Mouse (Mus musculus) midbrain, embryonic 11.5 days (tissue): ENCODE data around the gene Tekt3. TPM values are rescaled to one million over a fixed set of nuclear protein-coding genes. Genes with fewer than 3 reads are reported as not detected.

Experiments used
- ATAC-seq: fragments of 200-750 bp; cut with Nextera tagmentation; 2 replicates; pipeline ENCODE4 v1.8.0; 2017; ENCODE audit warnings: moderate TSS enrichment, moderate library complexity; ENCODE audit not compliant: low FRiP score
- DNase-seq: peaks from one replicate; pipeline ENCODE4 v3.0.0; 2015; ENCODE audit warnings: low spot score; ENCODE audit errors: missing footprints
- H3K27ac ChIP-seq: fragments of 300-500 bp; sonication (generic); 2 replicates; pipeline ENCODE4 v1.5.1; 2014; ENCODE audit warnings: low read depth, low read length
- H3K27me3 ChIP-seq: fragments of 300-500 bp; sonication (generic); 2 replicates; pipeline ENCODE4 v1.6.1; 2014; ENCODE audit warnings: mild to moderate bottlenecking, low read length, moderate library complexity, mixed read lengths; ENCODE audit not compliant: control insufficient read depth, insufficient read depth
- H3K36me3 ChIP-seq: fragments of 300-500 bp; sonication (generic); 2 replicates; pipeline ENCODE4 v1.6.1; 2014; ENCODE audit warnings: mild to moderate bottlenecking, low read length, moderate library complexity, mixed read lengths; ENCODE audit not compliant: control insufficient read depth, insufficient read depth
- H3K4me1 ChIP-seq: fragments of 300-500 bp; sonication (generic); 2 replicates; pipeline ENCODE4 v1.6.1; 2014; ENCODE audit warnings: low read length; ENCODE audit not compliant: control insufficient read depth, insufficient read depth
- H3K4me2 ChIP-seq: fragments of 300-500 bp; sonication (generic); 2 replicates; pipeline ENCODE4 v1.6.1; 2014; ENCODE audit warnings: mild to moderate bottlenecking, moderate library complexity
- H3K4me3 ChIP-seq: fragments of 300-500 bp; sonication (generic); 2 replicates; pipeline ENCODE4 v1.5.1; 2014; ENCODE audit warnings: low read depth, low read length
- H3K9ac ChIP-seq: fragments of 300-500 bp; sonication (generic); 2 replicates; pipeline ENCODE4 v1.6.1; 2014; ENCODE audit warnings: low read length
- H3K9me3 ChIP-seq: fragments of 300-500 bp; sonication (generic); 2 replicates; pipeline ENCODE4 v1.6.1; 2016; ENCODE audit warnings: low read length; ENCODE audit not compliant: control insufficient read depth
- WGBS: fragments of 180-500 bp; shearing (Covaris S2); extraction: QIAGEN DNeasy Blood & Tissue Kit; methylation state at CpG from one replicate; pipeline ENCODE4 v1.1.7; 2014; 5-methylcytosine and 5-hydroxymethylcytosine counted together
- polyA plus RNA-seq: library from polyadenylated mRNA; unstranded; fragments of >200 nt; fragmentation: Nextera tagmentation; extraction: Ambion mirVana; gene quantifications from 2 replicates; pipeline ENCODE4 v1.2.1, GENCODE M21; 2014

Tekt3 gene
- polyA plus RNA-seq, 1 experiment from 2014 or later = not detected

GRCm38 (mm10) chr11:63114807-63115641 lies 53.6 kb downstream of the Tekt3 start:
- Histone ChIP-seq H3K4me1 (no peaks in the 10 kb centered on the region), H3K4me3 (no peak overlapping the region), H3K27me3 (no peaks in the 10 kb centered on the region), H3K27ac (no peak overlapping the region), H3K4me2 (no peak overlapping the region), H3K9ac (no peak overlapping the region), H3K36me3 (no peaks in the 10 kb centered on the region), H3K9me3 (no peaks in the 10 kb centered on the region)
- ATAC-seq (no peak), DNase-seq (peak; percentile 39)
- 86% methylated on average over 8 of the region's 8 CpGs for WGBS

- no peak overlapping the region for H3K4me2 ChIP-seq
- WGBS = 90% methylated on average over 5 of the region's 5 CpGs
- H3K27ac ChIP-seq = no peak overlapping the region
- no peak overlapping the region for H3K9ac ChIP-seq
- H3K9me3 ChIP-seq = no peaks in the 10 kb centered on the region
- ATAC-seq (no peak), DNase-seq (peak; percentile 57)
- H3K4me3 ChIP-seq = no peak overlapping the region
- no peaks in the 10 kb centered on the region for H3K36me3 ChIP-seq
- H3K4me1 ChIP-seq = no peaks in the 10 kb centered on the region
- H3K27me3 ChIP-seq = no peaks in the 10 kb centered on the region
Observed at GRCm38 (mm10) chr11:63116652-63117051, 55.2 kb downstream of the Tekt3 start.

- DNase-seq (no peak), ATAC-seq (no peak)
- Histone ChIP-seq H3K4me1 (no peaks in the 10 kb centered on the region), H3K36me3 (no peaks in the 10 kb centered on the region), H3K9ac (no peak overlapping the region), H3K9me3 (no peaks in the 10 kb centered on the region), H3K4me3 (no peak overlapping the region), H3K27ac (no peak overlapping the region), H3K4me2 (no peak overlapping the region), H3K27me3 (no peaks in the 10 kb centered on the region)
- WGBS = 81% methylated on average over 1 of the region's 1 CpGs
Observed at GRCm38 (mm10) chr11:63117266-63117665, 55.8 kb downstream of the Tekt3 start.

DNA sequence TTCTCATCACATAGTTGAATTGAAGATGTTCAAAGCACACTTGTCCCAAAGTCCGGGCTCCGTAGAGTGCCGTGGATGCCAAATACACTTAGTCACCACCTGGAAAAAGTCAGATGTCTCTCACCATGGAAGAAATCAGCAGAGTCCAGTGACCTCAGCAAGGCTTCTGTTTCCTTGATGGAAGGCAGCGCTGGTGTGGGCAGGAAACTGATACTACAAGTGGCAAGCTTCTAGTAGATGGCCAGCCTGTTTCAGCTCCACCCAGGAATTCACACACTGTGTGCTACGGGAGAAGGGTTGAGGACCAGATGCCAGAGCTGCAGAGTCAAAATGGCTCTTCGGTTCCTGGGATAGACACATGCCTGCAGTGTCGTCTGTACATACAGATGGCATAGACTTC lies 58.3 kb downstream of the Tekt3 start:
- 86% methylated on average over 7 of the region's 7 CpGs for WGBS
- no peaks in the 10 kb centered on the region for H3K4me1 ChIP-seq
- H3K9me3 ChIP-seq = no peaks in the 10 kb centered on the region
- DNase-seq (no peak), ATAC-seq (no peak)
- no peak overlapping the region for H3K27ac ChIP-seq
- H3K4me2 ChIP-seq = no peak overlapping the region
- H3K4me3 ChIP-seq = no peak overlapping the region
- no peak overlapping the region for H3K9ac ChIP-seq
- no peaks in the 10 kb centered on the region for H3K36me3 ChIP-seq
- no peaks in the 10 kb centered on the region for H3K27me3 ChIP-seq

- WGBS = 82% methylated on average over 2 of the region's 2 CpGs
- Histone ChIP-seq H3K27me3 (no peaks in the 10 kb centered on the region), H3K27ac (no peak overlapping the region), H3K36me3 (no peaks in the 10 kb centered on the region), H3K9ac (no peak overlapping the region), H3K4me3 (no peak overlapping the region), H3K4me2 (no peak overlapping the region), H3K9me3 (no peaks in the 10 kb centered on the region), H3K4me1 (no peaks in the 10 kb centered on the region)
- peak; percentile 68 for DNase-seq
- ATAC-seq = no peak
Observed at GRCm38 (mm10) chr11:63122249-63122648, 60.8 kb downstream of the Tekt3 start.

- H3K9me3 ChIP-seq = no peaks in the 10 kb centered on the region
- no peak overlapping the region for H3K4me2 ChIP-seq
- no peak overlapping the region for H3K9ac ChIP-seq
- ATAC-seq = no peak
- no peak overlapping the region for H3K4me3 ChIP-seq
- H3K4me1 ChIP-seq = no peaks in the 10 kb centered on the region
- no peak overlapping the region for H3K27ac ChIP-seq
- DNase-seq = peak; percentile 70
- 72% methylated on average over 4 of the region's 4 CpGs for WGBS
- H3K36me3 ChIP-seq = no peaks in the 10 kb centered on the region
- no peaks in the 10 kb centered on the region for H3K27me3 ChIP-seq
Observed at GRCm38 (mm10) chr11:63122776-63123350, 61.4 kb downstream of the Tekt3 start.

GRCm38 (mm10) chr11:63124316-63124715 lies 62.9 kb downstream of the Tekt3 start:
- Histone ChIP-seq H3K36me3 (no peaks in the 10 kb centered on the region), H3K4me2 (no peak overlapping the region), H3K27me3 (peaks cover 1% of the 10 kb centered on the region; the same call in 1 of the 2 replicates), H3K27ac (no peak overlapping the region), H3K9me3 (no peaks in the 10 kb centered on the region), H3K9ac (no peak overlapping the region), H3K4me1 (no peaks in the 10 kb centered on the region), H3K4me3 (no peak overlapping the region)
- ATAC-seq = no peak
- 5% methylated on average over 4 of the region's 4 CpGs for WGBS
- peak; percentile 81 for DNase-seq

GRCm38 (mm10) chr11:63125832-63126456 lies 64.5 kb downstream of the Tekt3 start:
- Histone ChIP-seq H3K36me3 (no peaks in the 10 kb centered on the region), H3K27me3 (peaks cover 15% of the 10 kb centered on the region), H3K4me2 (no peak overlapping the region), H3K4me3 (no peak overlapping the region), H3K27ac (no peak overlapping the region), H3K4me1 (no peaks in the 10 kb centered on the region), H3K9ac (no peak overlapping the region), H3K9me3 (no peaks in the 10 kb centered on the region)
- DNase-seq (peak; percentile 69), ATAC-seq (no peak)
- 85% methylated on average over 5 of the region's 5 CpGs for WGBS

DNA sequence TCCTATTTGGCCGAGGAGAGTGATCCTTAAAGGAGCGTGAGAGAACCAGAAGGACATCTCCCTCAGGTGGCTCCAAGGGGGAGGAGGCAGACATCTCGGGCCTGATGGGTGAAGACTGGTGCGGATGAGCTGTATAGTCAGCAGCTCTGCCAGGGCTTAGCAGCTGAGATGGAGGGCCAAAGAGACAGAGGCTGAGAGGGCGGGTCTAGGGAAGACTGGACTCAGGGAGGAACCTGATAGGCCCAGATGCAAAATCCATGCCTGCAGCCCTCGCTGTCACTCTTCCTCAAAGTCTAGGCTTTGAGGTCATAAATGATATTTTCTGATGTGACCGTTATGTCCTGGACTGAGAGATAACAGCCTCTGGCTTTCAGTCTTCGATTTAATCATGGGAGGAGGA lies 65.5 kb downstream of the Tekt3 start:
- Histone ChIP-seq H3K4me2 (no peak overlapping the region), H3K4me1 (peaks cover 8% of the 10 kb centered on the region), H3K9ac (no peak overlapping the region), H3K4me3 (no peak overlapping the region), H3K9me3 (no peaks in the 10 kb centered on the region), H3K36me3 (no peaks in the 10 kb centered on the region), H3K27me3 (peaks cover 24% of the 10 kb centered on the region), H3K27ac (no peak overlapping the region)
- DNase-seq (peak; percentile 70), ATAC-seq (no peak)
- 80% methylated on average over 8 of the region's 8 CpGs for WGBS
